Mouse (Mus musculus) limb, embryonic 14.5 days (tissue): ENCODE measurements around the gene Cep70. TPM values are rescaled to one million over a fixed set of nuclear protein-coding genes. Genes with fewer than 3 reads are reported as not detected.

Experiments
- ATAC-seq: fragments of 200-750 bp; cut with Nextera tagmentation; 2 replicates; pipeline ENCODE4 v1.8.0; 2017; ENCODE audit warnings: low read depth, moderate number of reproducible peaks, moderate TSS enrichment; ENCODE audit not compliant: low FRiP score
- DNase-seq: peaks from one replicate; pipeline ENCODE4 v3.0.0-alpha.2; 2015; ENCODE audit warnings: low spot score
- H3K27ac ChIP-seq: fragments of 300-500 bp; sonication (generic); replicated peaks from 2 replicates; pipeline ENCODE4 v1.5.1; 2014; ENCODE audit warnings: low read depth, mild to moderate bottlenecking, low read length, moderate library complexity, mixed read lengths
- H3K27me3 ChIP-seq: fragments of 300-500 bp; sonication (generic); 2 replicates; pipeline ENCODE4 v1.6.1; 2014; ENCODE audit warnings: low read length, mixed read lengths; ENCODE audit not compliant: control insufficient read depth, insufficient read depth
- H3K36me3 ChIP-seq: fragments of 300-500 bp; sonication (generic); 2 replicates; pipeline ENCODE4 v1.6.1; 2014; ENCODE audit warnings: mild to moderate bottlenecking, low read length, moderate library complexity, mixed read lengths; ENCODE audit not compliant: control insufficient read depth, insufficient read depth
- H3K4me1 ChIP-seq: fragments of 300-500 bp; sonication (generic); 2 replicates; pipeline ENCODE4 v1.6.1; 2014; ENCODE audit warnings: antibody characterized with exemption, low read length, mixed read lengths; ENCODE audit not compliant: control insufficient read depth, insufficient read depth
- H3K4me2 ChIP-seq: fragments of 300-500 bp; sonication (generic); replicated peaks from 2 replicates; pipeline ENCODE4 v1.6.1; 2014; ENCODE audit warnings: low read depth, mild to moderate bottlenecking, low read length, moderate library complexity; ENCODE audit not compliant: severe bottlenecking
- H3K4me3 ChIP-seq: fragments of 300-500 bp; sonication (generic); replicated peaks from 2 replicates; pipeline ENCODE4 v1.5.1; 2014; ENCODE audit warnings: low read length
- H3K9ac ChIP-seq: fragments of 300-500 bp; sonication (generic); 2 replicates; pipeline ENCODE4 v1.6.1; 2014; ENCODE audit warnings: mild to moderate bottlenecking, low read depth, low read length, moderate library complexity; ENCODE audit not compliant: severe bottlenecking
- H3K9me3 ChIP-seq: fragments of 300-500 bp; sonication (generic); 2 replicates; pipeline ENCODE4 v1.6.1; 2016; ENCODE audit warnings: low read length; ENCODE audit not compliant: control insufficient read depth
- POLR2A ChIP-seq: fragments of 200-500 bp; IDR thresholded peaks from 2 replicates; pipeline ENCODE4 v1.8.0; 2012; ENCODE audit warnings: inconsistent platforms, mild to moderate bottlenecking, moderate library complexity, borderline replicate concordance; ENCODE audit not compliant: insufficient read depth, insufficient read length; ENCODE audit errors: extremely low read depth
- WGBS: fragments of 180-500 bp; shearing (Covaris S2); extraction: QIAGEN DNeasy Blood & Tissue Kit; methylation state at CpG from one replicate; pipeline ENCODE4 v1.1.7; 2014; 5-methylcytosine and 5-hydroxymethylcytosine counted together
- polyA plus RNA-seq, 2 experiments: library from polyadenylated mRNA; depleted of rRNA in 1 of 2; stranded (reverse) in 1 of 2; unstranded in 1 of 2; fragments of >200 nt; fragmentation: Nextera tagmentation in 1 of 2; extraction: Ambion mirVana in 1 of 2; gene quantifications; 2 replicates each; pipeline versions ENCODE4 v1.2.1 to v1.2.3; 2012 to 2014

Gene Cep70
- polyA plus RNA-seq, 2 experiments, result 16.6 to 23.9 TPM

- Histone ChIP-seq H3K9me3 (no peaks in the 10 kb centered on the region), H3K27me3 (no peaks in the 10 kb centered on the region), H3K4me3 (no peak overlapping the region), H3K4me1 (no peaks in the 10 kb centered on the region), H3K4me2 (no peak overlapping the region), H3K36me3 (no peaks in the 10 kb centered on the region), H3K9ac (no peak overlapping the region), H3K27ac (no peak overlapping the region)
- no peak for TF ChIP-seq POLR2A
- WGBS, result 46% methylated on average over 8 of the region's 8 CpGs
- peak; percentile 21 for DNase-seq
- 0 out of 2 replicates have a peak, but pooled peaks have one; percentile 41 for ATAC-seq
These were observed 76.3 kb downstream of the Cep70 start for GRCm38 (mm10) chr9:99319343-99319951.

GRCm38 (mm10) chr9:99320006-99320405, 76.8 kb downstream of the Cep70 start:
- WGBS, result 78% methylated on average over 8 of the region's 8 CpGs
- TF ChIP-seq POLR2A, result no peak
- H3K9me3 ChIP-seq, result no peaks in the 10 kb centered on the region
- DNase-seq (no peak), ATAC-seq (no peak)
- no peak overlapping the region for H3K27ac ChIP-seq
- no peaks in the 10 kb centered on the region for H3K36me3 ChIP-seq
- H3K4me2 ChIP-seq, result no peak overlapping the region
- H3K9ac ChIP-seq, result no peak overlapping the region
- no peaks in the 10 kb centered on the region for H3K27me3 ChIP-seq
- H3K4me3 ChIP-seq, result no peak overlapping the region
- H3K4me1 ChIP-seq, result no peaks in the 10 kb centered on the region

- Histone ChIP-seq H3K9ac (no peak overlapping the region), H3K36me3 (no peaks in the 10 kb centered on the region), H3K27ac (no peak overlapping the region), H3K4me2 (no peak overlapping the region), H3K9me3 (no peaks in the 10 kb centered on the region), H3K27me3 (no peaks in the 10 kb centered on the region), H3K4me3 (no peak overlapping the region), H3K4me1 (no peaks in the 10 kb centered on the region)
- no peak for TF ChIP-seq POLR2A
- WGBS, result 84% methylated on average over 7 of the region's 7 CpGs
- no peak for DNase-seq
- ATAC-seq, result no peak
These were observed 82.2 kb downstream of the Cep70 start for GRCm38 (mm10) chr9:99325208-99325929.

GRCm38 (mm10) chr9:99325961-99326360, 82.8 kb downstream of the Cep70 start:
- Histone ChIP-seq H3K27me3 (no peaks in the 10 kb centered on the region), H3K4me3 (no peak overlapping the region), H3K4me1 (no peaks in the 10 kb centered on the region), H3K9me3 (no peaks in the 10 kb centered on the region), H3K36me3 (no peaks in the 10 kb centered on the region), H3K27ac (no peak overlapping the region), H3K4me2 (no peak overlapping the region), H3K9ac (no peak overlapping the region)
- no peak for DNase-seq
- ATAC-seq, result no peak
- TF ChIP-seq POLR2A, result no peak
- WGBS, result 75% methylated on average over 4 of the region's 4 CpGs

- Histone ChIP-seq H3K9me3 (no peaks in the 10 kb centered on the region), H3K27ac (no peak overlapping the region), H3K27me3 (no peaks in the 10 kb centered on the region), H3K36me3 (no peaks in the 10 kb centered on the region), H3K9ac (no peak overlapping the region), H3K4me3 (no peak overlapping the region), H3K4me2 (no peak overlapping the region), H3K4me1 (no peaks in the 10 kb centered on the region)
- WGBS, result 68% methylated on average over 4 of the region's 4 CpGs
- no peak for TF ChIP-seq POLR2A
- ATAC-seq (no peak), DNase-seq (no peak)
These were observed 83.7 kb downstream of the Cep70 start for GRCm38 (mm10) chr9:99326881-99327280.
